Mouse (Mus musculus): ENCODE data around the gene Btnl10.

Gene Btnl10

DNA sequence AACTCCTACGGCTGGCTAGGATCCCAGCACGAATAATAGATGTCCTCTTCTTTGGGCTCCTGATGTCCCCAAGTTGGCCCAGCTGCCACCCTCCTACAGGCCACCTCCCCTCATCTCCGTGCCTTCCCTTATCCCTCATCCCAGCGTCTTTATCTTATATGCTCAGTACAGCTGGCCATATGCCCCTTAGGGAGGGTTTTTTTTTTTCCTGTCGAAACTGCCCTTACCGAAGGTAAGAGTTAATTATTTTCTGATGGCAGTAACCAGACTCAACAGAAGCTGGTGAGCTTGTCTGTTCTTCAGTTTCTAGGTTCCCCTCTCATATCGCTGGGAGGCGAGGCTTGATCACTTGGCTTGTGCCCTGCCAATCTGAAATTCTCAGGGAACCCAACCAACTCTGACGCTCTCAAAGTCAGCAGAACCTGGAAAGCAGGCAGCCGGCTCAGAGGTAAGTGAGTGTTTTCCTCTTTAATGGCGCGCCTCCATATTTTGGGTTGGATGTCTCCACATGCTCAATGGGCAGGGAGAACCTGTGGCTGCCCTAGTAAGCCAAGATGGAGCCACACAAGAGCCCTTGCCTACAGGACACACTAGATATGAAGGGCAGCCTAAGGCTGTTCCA lies at the start of gene Btnl10:
Gene Btnl10, plus strand, starts transcription at position 164 of the 622 bp plus-strand sequence.
- DNase-seq, result no peak

DNA sequence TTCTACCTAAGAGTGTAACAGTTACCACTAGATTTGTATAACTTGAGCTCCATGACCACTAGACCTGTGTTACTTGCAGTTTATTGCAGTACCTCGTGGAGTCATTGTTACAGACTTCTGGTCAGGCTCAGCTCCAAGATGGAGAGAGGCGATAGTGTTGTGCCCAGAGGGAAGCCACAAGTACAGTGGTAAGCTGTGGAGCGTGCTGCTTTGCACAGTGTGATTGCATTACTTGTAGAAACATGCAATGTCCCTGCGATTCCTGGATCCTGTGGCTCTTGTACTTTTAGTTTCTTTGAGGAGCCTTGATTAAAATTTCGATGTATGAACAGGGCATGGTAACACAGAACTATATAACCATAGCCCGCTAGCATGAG lies 49.8 kb upstream of the Btnl10 start:
- no peak for DNase-seq

GRCm38 (mm10) chr11:58870961-58871360 lies 46.7 kb upstream of the Btnl10 start:
- DNase-seq, result no peak

DNA sequence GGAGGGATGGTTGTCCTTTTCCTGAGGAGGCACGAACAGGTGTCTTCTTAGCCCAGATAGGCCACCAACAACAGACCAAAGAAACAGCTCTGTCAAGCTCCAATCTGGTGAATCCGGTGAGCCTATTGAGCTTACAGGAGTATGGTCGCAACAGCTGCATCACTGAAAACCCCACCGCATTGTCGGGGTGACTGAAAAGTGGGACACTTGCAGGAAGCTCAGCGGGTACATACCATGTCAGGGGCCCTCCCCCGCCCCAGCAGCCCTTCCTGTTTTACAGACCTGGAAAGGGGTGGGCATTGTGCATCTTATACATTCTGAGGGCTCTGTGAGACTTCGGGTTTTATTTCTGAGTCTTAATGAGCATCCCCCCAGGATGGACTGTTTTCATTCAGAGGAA lies 34.0 kb upstream of the Btnl10 start:
- DNase-seq, result no peak

DNA sequence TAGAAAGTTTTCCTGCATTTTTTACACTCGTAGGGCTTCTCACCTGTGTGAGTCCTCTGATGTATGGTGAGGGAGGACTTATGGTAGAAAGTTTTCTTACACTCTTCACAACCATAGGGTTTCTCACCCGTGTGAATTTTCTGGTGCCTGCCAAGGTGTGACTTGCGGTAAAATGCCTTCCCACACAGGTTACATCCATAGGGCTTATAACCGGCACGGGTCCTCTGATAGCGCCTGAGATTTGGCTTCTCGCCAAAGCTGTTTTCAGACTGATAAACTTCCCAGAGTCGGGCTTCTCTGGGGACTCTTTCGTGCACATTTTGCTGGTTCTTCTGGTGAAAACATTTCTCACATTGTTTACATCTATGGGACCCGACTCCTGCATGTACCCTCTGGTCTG lies 27.2 kb upstream of the Btnl10 start:
- DNase-seq, result no peak

DNA sequence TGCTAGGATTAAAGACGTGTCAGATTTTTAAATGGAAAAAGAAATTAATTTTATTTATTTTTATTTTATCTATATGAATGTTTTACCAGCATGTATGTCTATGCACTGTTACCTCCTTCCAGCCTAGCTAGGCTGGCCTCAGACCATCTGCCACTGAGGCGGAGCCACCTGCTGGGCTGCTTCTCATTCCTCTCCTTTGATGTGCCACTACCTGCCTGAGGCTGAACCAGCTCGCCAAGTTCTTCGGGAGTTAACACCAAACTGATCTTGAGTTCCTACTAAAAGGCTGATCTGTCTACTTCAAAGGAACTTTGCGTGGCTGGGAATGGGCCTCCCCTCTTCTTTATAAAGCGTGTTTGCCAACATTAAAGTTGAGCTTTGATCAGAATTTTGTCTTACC lies 23.3 kb upstream of the Btnl10 start:
- peak; percentile 30 to 61 for DNase-seq

DNA sequence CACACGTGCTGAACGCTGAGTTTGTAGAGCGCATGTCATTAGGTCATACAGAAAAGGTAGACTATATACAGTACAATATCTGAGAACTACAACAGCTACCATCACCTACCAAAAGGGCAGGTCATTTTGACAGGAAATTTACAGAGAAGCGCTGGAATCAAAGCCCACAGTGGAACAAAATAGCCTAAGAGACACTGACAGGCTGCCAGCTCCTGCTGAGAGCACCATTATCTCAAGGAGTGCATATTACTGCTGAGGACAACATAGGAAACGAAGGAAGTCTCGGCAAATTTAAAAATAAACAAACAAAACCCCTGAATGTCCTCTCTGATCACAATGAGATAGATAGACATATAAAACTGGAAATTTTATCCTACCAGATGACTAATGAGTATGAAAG lies 20.2 kb upstream of the Btnl10 start:
- peak in 1 of 2 experiments; percentile 44 for DNase-seq

GRCm38 (mm10) chr11:58901080-58901479 lies 16.6 kb upstream of the Btnl10 start:
- no peak for DNase-seq

DNA sequence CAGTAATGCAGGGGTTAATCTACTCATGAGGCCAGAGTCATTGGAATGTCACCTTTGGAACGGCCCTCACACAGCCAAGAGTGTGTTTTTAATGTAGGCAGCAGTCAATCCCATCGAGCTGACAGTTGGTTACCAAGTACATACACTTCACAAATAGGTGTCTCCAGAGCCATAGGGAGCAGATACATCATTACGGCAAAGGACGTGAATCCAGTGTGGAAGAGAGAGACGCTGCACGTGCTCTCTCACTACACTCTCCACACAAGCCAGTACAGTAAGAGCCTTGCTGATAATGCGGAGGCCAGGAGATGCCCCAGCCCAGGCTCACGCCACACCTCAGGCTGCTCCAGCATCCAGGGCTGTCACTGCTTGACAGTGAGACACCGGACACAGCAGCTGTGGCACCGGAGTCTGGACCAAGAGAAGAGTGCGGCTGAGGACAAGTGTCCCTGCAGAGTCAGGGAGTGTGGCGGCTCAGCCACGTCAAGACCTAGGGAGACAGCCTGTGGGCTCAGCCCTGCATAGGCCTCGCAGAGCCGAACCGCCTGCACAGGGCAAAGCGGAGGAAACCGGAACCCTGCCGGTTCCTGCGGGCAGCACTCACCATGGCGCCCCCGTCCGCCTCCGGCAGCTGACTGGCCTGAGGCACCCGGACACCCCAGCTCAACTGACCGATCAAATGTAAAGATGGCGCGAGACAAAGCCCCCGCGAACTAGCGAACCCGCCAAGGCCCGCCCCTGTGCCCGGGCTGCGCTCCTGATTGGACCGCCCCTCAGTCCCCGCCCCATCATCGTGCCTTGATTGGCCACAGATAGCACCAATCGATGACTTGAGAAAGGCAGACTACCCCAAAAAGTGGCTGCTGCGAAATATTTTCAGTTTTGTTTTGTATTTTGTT lies 13.9 kb upstream of the Btnl10 start, which contains the start of gene Zfp39:
Gene Zfp39, minus strand, starts transcription at position 715 of the 899 bp plus-strand sequence.
- DNase-seq, result peak; percentile 98 to 99

GRCm38 (mm10) chr11:58904410-58904718 lies 13.3 kb upstream of the Btnl10 start:
- no peak for DNase-seq

- DNase-seq, result peak in 1 of 2 experiments; percentile 19
These were observed 12.9 kb upstream of the Btnl10 start for GRCm38 (mm10) chr11:58904838-58905237.

DNA sequence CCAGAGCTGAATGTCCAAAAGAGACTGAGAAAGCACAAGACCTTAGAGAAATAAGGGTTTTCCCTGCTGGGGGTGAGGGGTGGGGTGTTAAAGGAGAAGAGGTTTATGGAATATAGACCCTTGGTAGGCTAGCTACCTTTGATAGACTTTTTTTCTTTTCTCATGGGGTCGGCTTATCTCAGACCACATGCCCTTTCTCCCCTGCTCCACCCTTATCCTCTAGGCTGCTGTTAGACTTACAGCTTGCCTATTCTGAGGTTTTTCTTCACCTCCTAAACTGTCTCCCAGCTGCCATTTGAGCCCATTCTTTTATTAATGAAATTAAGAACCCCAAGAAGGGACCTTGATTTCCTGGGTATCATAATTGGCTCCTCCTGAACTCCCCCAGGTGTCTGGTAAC lies 3.9 kb upstream of the Btnl10 start:
- DNase-seq, result no peak

- DNase-seq, result peak; percentile 53 to 62
These were observed 3.2 kb upstream of the Btnl10 start for GRCm38 (mm10) chr11:58914461-58915028.

DNA sequence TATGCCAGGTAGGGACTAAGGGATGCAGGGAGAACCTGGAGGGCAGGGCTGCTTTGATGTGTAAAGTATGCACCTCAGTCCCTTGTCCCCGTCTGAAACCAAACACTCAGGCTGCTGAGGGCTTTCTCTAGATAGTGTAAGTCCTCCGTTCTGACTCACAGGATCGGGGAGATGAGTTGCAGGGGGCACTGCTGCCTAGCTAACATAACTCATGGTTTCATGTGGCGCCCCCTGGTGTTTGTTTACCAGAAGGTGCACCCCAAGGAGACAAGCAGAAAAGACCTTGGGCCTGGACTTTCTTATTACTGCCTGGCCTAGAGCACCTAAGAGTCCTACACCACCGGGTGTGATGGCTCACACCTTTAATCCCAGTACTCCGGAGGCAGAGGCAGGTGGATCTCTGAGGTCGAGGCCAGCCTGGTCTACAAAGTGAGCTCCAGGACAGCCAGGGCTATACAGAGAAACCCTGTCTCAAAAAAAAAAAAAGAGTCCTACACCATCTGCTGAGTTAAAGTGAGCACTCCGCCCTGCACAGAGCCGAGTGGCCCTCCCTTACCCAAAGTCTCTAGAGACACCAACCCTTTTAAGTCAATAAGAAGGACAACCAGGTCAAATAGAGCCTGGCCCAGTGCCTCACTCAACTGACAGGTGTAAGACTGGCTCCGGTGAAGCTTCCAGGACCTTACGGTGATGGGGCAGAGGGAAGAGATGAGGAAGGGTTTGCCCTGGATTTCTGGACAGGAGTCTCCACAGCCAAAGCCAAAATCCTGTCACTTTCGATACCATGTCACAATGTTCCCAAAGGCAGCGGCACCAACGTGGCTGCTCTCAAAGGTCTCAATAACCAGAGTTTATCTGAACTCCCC lies 596 bp upstream of the Btnl10 start:
- DNase-seq, result peak in 1 of 2 experiments; percentile 61

DNA sequence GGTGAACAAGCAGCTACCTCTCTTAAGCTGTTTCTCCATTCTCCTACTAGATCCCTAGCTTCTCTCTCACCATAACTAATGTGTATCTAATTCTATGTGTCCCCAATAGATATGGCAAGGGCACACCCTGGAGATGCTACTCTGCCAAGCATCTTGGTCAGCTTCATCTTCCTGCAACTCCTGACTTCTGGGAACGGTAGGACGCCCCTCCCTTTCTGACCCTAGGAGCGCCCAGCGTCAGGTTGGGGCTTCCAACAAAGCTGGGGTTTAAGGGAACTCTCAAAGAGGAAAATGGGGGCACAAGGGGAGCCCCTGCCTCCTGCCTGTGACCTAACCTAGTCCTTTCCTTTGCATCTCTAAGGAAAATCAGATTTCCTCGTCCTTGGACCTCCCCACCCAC lies 1.1 kb downstream of the Btnl10 start:
- no peak for DNase-seq

DNA sequence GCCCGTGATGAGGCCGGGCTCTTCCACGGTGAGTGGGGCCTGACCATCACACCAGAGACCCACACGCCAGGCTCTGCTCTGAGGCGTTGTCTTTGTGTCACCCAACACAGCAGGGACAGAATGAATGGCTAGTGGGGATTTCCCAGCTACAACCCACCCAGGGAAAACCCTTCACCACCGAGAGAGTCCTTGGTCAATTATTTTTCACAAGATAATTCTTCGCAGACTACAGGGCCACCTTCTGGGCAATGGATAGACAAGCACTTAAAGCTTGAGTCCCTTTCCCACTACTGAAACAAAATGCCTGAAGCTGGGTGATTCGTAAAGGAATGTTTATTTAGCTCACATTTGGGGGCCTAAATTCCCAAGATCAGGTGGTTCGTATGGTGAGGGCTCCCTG lies 4.7 kb downstream of the Btnl10 start:
- DNase-seq, result no peak

DNA sequence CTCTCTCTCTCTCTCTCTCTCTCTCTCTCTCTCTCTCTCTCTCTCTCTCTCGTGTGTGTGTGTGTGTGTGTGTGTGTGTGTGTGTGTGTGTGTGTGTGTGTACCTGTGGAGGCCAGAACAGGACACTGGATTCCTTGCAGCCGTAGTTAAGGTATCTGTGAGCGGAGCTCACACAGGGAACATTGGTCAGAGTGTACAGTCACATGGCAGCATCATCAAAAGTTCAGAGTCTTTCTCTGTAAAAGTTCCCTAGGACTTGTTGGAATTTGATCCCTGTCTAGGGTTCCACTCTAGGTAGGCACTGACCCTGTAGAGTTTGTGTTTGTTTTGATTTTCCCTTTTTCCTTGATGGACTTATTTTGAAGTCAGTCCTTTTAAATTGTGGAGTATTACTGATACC lies 8.9 kb downstream of the Btnl10 start:
- no peak for DNase-seq

DNA sequence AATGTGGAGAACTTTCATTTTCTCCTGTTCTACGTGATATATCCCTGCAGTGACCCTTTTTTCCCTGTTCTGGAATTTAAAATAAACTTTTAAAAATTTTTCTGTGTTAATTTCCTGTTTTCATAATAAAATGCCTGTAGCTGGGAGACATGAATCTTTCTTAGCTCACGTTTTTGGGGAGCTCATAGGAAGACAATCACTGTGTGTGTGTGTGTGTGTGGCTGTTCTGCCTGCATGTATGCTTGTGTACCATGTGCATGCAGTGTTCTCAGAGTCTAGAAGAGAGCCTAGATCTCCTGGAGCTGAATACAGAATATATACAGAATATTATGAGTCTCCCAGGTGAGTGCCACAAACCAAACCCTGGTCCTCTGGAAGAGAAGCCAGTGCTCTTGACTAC lies 9.3 kb downstream of the Btnl10 start:
- DNase-seq, result no peak

- DNase-seq, result peak; percentile 67 to 77
These were observed 10.3 kb downstream of the Btnl10 start for GRCm38 (mm10) chr11:58927790-58928651.

- no peak for DNase-seq
These were observed 11.3 kb downstream of the Btnl10 start for GRCm38 (mm10) chr11:58929055-58929454.

DNA sequence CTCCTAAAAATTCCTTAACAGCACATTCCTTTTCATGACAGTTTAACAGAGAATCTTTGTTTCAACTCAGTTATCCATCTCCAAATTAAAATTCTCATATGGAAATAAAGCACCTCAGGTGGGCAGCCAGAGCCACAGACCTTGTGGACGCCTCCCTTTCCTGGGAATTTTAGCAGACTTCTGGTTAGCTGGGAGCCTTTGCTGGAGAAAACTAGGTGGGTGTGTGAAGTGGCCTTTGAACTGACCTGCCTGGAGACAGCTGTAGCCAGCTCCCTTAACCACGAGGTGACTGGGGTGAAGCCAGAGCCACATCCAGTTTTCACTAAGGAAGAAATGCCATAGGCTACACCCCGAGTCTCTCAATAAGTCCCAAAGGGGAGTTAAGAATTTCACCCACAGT lies 11.9 kb downstream of the Btnl10 start:
- DNase-seq, result no peak

GRCm38 (mm10) chr11:58930254-58930653 lies 12.5 kb downstream of the Btnl10 start:
- no peak for DNase-seq
